Mouse (Mus musculus): Measurements from ENCODE around the gene Rbms2. TPM values are rescaled to one million over a fixed set of nuclear protein-coding genes. Genes with fewer than 3 reads are reported as not detected.

Gene Rbms2
- polyA plus RNA-seq, 1 experiment from 2014 or later, result 10.2 TPM

GRCm38 (mm10) chr10:128084160-128084559 lies 95.9 kb downstream of the Rbms2 start:
- WGBS, result 5% methylated on average over 3 of the region's 3 CpGs
- H3K4me1 ChIP-seq (replicated peaks), result peaks cover 27% of the 10 kb centered on the region
- H3K36me3 ChIP-seq, result peaks cover 44% of the 10 kb centered on the region
- H3K9ac ChIP-seq, result peak overlapping the region; percentile 95
- H3K4me3 ChIP-seq, result peak overlapping the region; percentile 75
- peak overlapping the region; percentile 78 for H3K4me2 ChIP-seq
- peak overlapping the region; percentile 94; the same call in 1 of the 2 replicates for H3K27ac ChIP-seq (replicated peaks)
- no peaks in the 10 kb centered on the region for H3K9me3 ChIP-seq
- no peak for ATAC-seq (ENCODE audit: low FRiP score, low read depth)
- H3K27me3 ChIP-seq, result no peaks in the 10 kb centered on the region

- ATAC-seq (ENCODE audit: low FRiP score, low read depth), result no peak
- H3K9ac ChIP-seq, result peak overlapping the region; percentile 95
- H3K36me3 ChIP-seq, result peaks cover 39% of the 10 kb centered on the region
- peaks cover 27% of the 10 kb centered on the region for H3K4me1 ChIP-seq (replicated peaks)
- under 1% methylated on average over 22 of the region's 22 CpGs for WGBS
- H3K4me3 ChIP-seq, result peak overlapping the region; percentile 75
- H3K4me2 ChIP-seq, result peak overlapping the region; percentile 78
- no peaks in the 10 kb centered on the region for H3K27me3 ChIP-seq
- H3K27ac ChIP-seq (replicated peaks), result peak overlapping the region; percentile 94
- H3K9me3 ChIP-seq, result no peaks in the 10 kb centered on the region
These were observed 96.4 kb downstream of the Rbms2 start for GRCm38 (mm10) chr10:128083688-128084087.

- ATAC-seq (ENCODE audit: low FRiP score, low read depth), result peak; percentile 99
These were observed 97.1 kb downstream of the Rbms2 start, which contains the start of gene Atp5b for GRCm38 (mm10) chr10:128082880-128083421. Gene Atp5b, plus strand, starts transcription at chr10:128083273.

DNA sequence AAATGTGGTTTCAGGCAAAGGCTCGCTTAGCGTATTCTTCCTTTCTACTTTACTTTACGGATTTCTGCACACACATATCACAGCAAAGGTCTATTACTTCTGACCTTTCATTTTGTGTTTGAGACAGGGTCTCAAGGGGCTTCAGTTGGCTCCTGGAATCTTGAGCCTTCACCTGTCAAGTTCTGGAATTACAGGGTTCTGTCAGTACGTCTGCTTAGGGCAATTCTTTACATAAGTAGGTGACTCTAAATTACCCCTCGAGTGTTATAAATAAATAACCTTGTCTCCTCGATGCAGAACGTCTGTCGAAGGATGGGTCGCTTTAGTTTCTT lies 97.7 kb downstream of the Rbms2 start:
- peak overlapping the region; percentile 92 for H3K27ac ChIP-seq (replicated peaks)
- no peaks in the 10 kb centered on the region for H3K27me3 ChIP-seq
- H3K36me3 ChIP-seq, result peaks cover 32% of the 10 kb centered on the region
- H3K4me2 ChIP-seq, result peak overlapping the region; percentile 66
- H3K4me3 ChIP-seq, result peak overlapping the region; percentile 75
- H3K4me1 ChIP-seq (replicated peaks), result peaks cover 27% of the 10 kb centered on the region
- 14% methylated on average over 9 of the region's 9 CpGs for WGBS
- peak overlapping the region; percentile 80 for H3K9ac ChIP-seq
- no peaks in the 10 kb centered on the region for H3K9me3 ChIP-seq
- ATAC-seq (ENCODE audit: low FRiP score, low read depth), result no peak

More at GRCm38 (mm10) chr10:128082880-128083421, 97.1 kb downstream of the Rbms2 start, which contains the start of gene Atp5b:
- peaks cover 33% of the 10 kb centered on the region for H3K36me3 ChIP-seq
- peak within 1 kb of the TSS; percentile 75 for H3K4me3 ChIP-seq
- H3K27ac ChIP-seq (replicated peaks), result peak within 1 kb of the TSS; percentile 94
- peak within 1 kb of the TSS; percentile 95 for H3K9ac ChIP-seq
- peaks cover 27% of the 10 kb centered on the region for H3K4me1 ChIP-seq (replicated peaks)
- no peaks in the 10 kb centered on the region for H3K9me3 ChIP-seq
- peak within 1 kb of the TSS; percentile 78 for H3K4me2 ChIP-seq
- WGBS, result under 1% methylated on average over 34 of the region's 34 CpGs
- H3K27me3 ChIP-seq, result no peaks in the 10 kb centered on the region

- WGBS, result 61% methylated on average over 6 of the region's 6 CpGs
These were observed 98.2 kb downstream of the Rbms2 start for GRCm38 (mm10) chr10:128081807-128082476.

More at GRCm38 (mm10) chr10:128081807-128082476, 98.2 kb downstream of the Rbms2 start:
- H3K4me2 ChIP-seq, result peak overlapping the region; percentile 66
- no peak for ATAC-seq (ENCODE audit: low FRiP score, low read depth)
- H3K27ac ChIP-seq (replicated peaks), result peak overlapping the region; percentile 92
- H3K27me3 ChIP-seq, result no peaks in the 10 kb centered on the region
- peaks cover 27% of the 10 kb centered on the region for H3K4me1 ChIP-seq (replicated peaks)
- peak overlapping the region; percentile 80; the same call in 1 of the 2 replicates for H3K9ac ChIP-seq
- peak overlapping the region; percentile 75 for H3K4me3 ChIP-seq
- peaks cover 33% of the 10 kb centered on the region for H3K36me3 ChIP-seq
- no peaks in the 10 kb centered on the region for H3K9me3 ChIP-seq

MicroRNAs encoded within 50 kb of the gene (microRNA counts, 519-probe panel; counts per million panel counts)
- not detected for microRNA mmu-miR-677

Small RNA genes lying within 50 kb of the gene (microRNA-seq; reads per million reads assigned to microRNA genes)
- gene Mir677, result 18.3 reads per million, percentile 32 among the genes with 10 or more reads in this experiment

Other genes with a start within 250 kb of the Rbms2 start
- not detected in 2 replicates for gene Hsd17b6, start 172.7 kb downstream of the Rbms2 start, polyA plus RNA-seq (2015; fragmentation: Nextera tagmentation; extraction: Ambion mirVana)
- gene Prim1, start 165.1 kb downstream of the Rbms2 start, polyA plus RNA-seq (2015; fragmentation: Nextera tagmentation; extraction: Ambion mirVana), result 35.2 and 40.3 TPM in 2 replicates
- gene Naca, start 144.7 kb downstream of the Rbms2 start, polyA plus RNA-seq (2015; fragmentation: Nextera tagmentation; extraction: Ambion mirVana), result 494 and 518 TPM in 2 replicates
- gene Ptges3, start 121.3 kb downstream of the Rbms2 start, polyA plus RNA-seq (2015; fragmentation: Nextera tagmentation; extraction: Ambion mirVana), result 371 and 395 TPM in 2 replicates
- gene Atp5b, start 97.0 kb downstream of the Rbms2 start, polyA plus RNA-seq (2015; fragmentation: Nextera tagmentation; extraction: Ambion mirVana), result 2,267 and 2,290 TPM in 2 replicates
- 8.1 and 8.3 TPM in 2 replicates for gene Baz2a, start 88.7 kb downstream of the Rbms2 start, polyA plus RNA-seq (2015; fragmentation: Nextera tagmentation; extraction: Ambion mirVana)
- gene Gls2, start 14.2 kb upstream of the Rbms2 start, polyA plus RNA-seq (2015; fragmentation: Nextera tagmentation; extraction: Ambion mirVana), result 2.0 and 2.2 TPM in 2 replicates
- 20.6 and 21.0 TPM in 2 replicates for gene Spryd4, start 31.5 kb upstream of the Rbms2 start, polyA plus RNA-seq (2015; fragmentation: Nextera tagmentation; extraction: Ambion mirVana)
- 0.12 TPM in 1 of 2 replicates, not detected in the other for gene Mip, start 45.5 kb upstream of the Rbms2 start, polyA plus RNA-seq (2015; fragmentation: Nextera tagmentation; extraction: Ambion mirVana)
- 22.4 and 23.3 TPM in 2 replicates for gene Timeless, start 51.8 kb upstream of the Rbms2 start, polyA plus RNA-seq (2015; fragmentation: Nextera tagmentation; extraction: Ambion mirVana)
- gene Apon, start 73.8 kb upstream of the Rbms2 start, polyA plus RNA-seq (2015; fragmentation: Nextera tagmentation; extraction: Ambion mirVana), result 0.14 TPM in 1 of 2 replicates, not detected in the other
- 0.21 and 0.47 TPM in 2 replicates for gene Apof, start 88.4 kb upstream of the Rbms2 start, polyA plus RNA-seq (2015; fragmentation: Nextera tagmentation; extraction: Ambion mirVana)
- 20.7 and 21.7 TPM in 2 replicates for gene Stat2, start 90.3 kb upstream of the Rbms2 start, polyA plus RNA-seq (2015; fragmentation: Nextera tagmentation; extraction: Ambion mirVana)
- 0.26 and 0.49 TPM in 2 replicates for gene Il23a, start 118.5 kb upstream of the Rbms2 start, polyA plus RNA-seq (2015; fragmentation: Nextera tagmentation; extraction: Ambion mirVana)
- 19.1 and 21.4 TPM in 2 replicates for gene Pan2, start 123.0 kb upstream of the Rbms2 start, polyA plus RNA-seq (2015; fragmentation: Nextera tagmentation; extraction: Ambion mirVana)
- 188 and 205 TPM in 2 replicates for gene Cnpy2, start 142.2 kb upstream of the Rbms2 start, polyA plus RNA-seq (2015; fragmentation: Nextera tagmentation; extraction: Ambion mirVana)
- gene Cs, start 157.4 kb upstream of the Rbms2 start, polyA plus RNA-seq (2015; fragmentation: Nextera tagmentation; extraction: Ambion mirVana), result 267 and 278 TPM in 2 replicates
- gene Coq10a, start 188.7 kb upstream of the Rbms2 start, polyA plus RNA-seq (2015; fragmentation: Nextera tagmentation; extraction: Ambion mirVana), result 38.7 and 41.9 TPM in 2 replicates
- gene Ankrd52, start 196.8 kb upstream of the Rbms2 start, polyA plus RNA-seq (2015; fragmentation: Nextera tagmentation; extraction: Ambion mirVana), result 10.9 and 13.8 TPM in 2 replicates
- 0.21 and 0.83 TPM in 2 replicates for gene Slc39a5, start 220.9 kb upstream of the Rbms2 start, polyA plus RNA-seq (2015; fragmentation: Nextera tagmentation; extraction: Ambion mirVana)
- 137 and 141 TPM in 2 replicates for gene Nabp2, start 231.2 kb upstream of the Rbms2 start, polyA plus RNA-seq (2015; fragmentation: Nextera tagmentation; extraction: Ambion mirVana)
- gene Rnf41, start 231.4 kb upstream of the Rbms2 start, polyA plus RNA-seq (2015; fragmentation: Nextera tagmentation; extraction: Ambion mirVana), result 91.3 and 92.4 TPM in 2 replicates